Mouse (Mus musculus): ENCODE data around the gene Fez1. TPM values are rescaled to one million over a fixed set of nuclear protein-coding genes. Genes with fewer than 3 reads are reported as not detected.
A peak's percentile ranks its signal among the peaks of the same experiment; 100 is the strongest.

Fez1 gene
- polyA plus RNA-seq, 1 experiment from 2014 or later: 446 TPM

DNA sequence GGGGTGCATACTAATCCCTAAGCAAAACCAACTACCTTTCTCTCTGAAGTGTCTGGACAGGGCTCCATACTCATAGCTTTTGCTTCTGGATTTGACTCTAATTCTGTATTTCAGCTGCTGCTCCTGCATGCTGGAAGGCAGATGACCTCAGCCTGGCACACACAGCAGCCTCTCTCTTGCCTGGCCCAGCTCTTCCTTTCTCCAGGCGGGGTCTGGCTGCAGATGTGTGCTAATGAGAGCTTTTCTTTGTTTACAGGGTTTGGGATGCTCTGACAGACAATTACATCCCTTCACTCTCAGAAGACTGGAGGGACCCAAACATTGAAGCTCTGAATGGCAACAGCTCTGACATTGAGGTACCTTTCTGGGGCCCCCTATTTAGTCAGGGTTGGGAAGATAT, 28.4 kb downstream of the Fez1 start:
- Histone ChIP-seq H3K9ac (no peak overlapping the region), H3K4me1 (no peaks in the 10 kb centered on the region), H3K4me2 (no peak overlapping the region), H3K27me3 (no peaks in the 10 kb centered on the region), H3K4me3 (replicated peaks) (no peak overlapping the region), H3K27ac (no peak overlapping the region), H3K9me3 (no peaks in the 10 kb centered on the region), H3K36me3 (replicated peaks) (peaks cover 74% of the 10 kb centered on the region)
- ATAC-seq (ENCODE audit: low FRiP score): no peak
- WGBS: 54% methylated on average over 1 of the region's 1 CpGs

DNA sequence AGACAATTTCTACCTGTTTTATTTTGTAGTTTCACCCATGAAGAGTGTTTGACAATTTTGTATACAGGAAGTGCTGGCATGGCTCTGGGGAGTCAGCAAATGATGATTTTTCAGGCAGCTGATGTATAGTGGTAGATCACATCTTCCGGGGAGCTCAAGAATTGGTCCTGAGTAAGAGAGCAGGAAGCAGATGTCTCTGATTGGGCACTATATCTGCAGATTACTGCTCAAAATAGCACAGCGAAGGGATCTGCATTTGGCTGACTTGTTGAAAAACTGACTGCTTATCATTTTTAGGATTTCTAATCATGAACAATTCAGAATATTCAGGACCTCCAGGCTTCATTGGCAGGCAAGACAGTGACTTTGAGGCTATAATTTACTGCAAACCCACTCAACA, 30.5 kb downstream of the Fez1 start:
- Histone ChIP-seq H3K4me1 (peaks cover 2% of the 10 kb centered on the region), H3K4me3 (replicated peaks) (no peak overlapping the region), H3K27me3 (no peaks in the 10 kb centered on the region), H3K36me3 (replicated peaks) (peaks cover 72% of the 10 kb centered on the region), H3K27ac (no peak overlapping the region), H3K9me3 (no peaks in the 10 kb centered on the region), H3K9ac (no peak overlapping the region), H3K4me2 (no peak overlapping the region)
- 93% methylated on average over 2 of the region's 2 CpGs for WGBS
- no peak for ATAC-seq (ENCODE audit: low FRiP score)

DNA sequence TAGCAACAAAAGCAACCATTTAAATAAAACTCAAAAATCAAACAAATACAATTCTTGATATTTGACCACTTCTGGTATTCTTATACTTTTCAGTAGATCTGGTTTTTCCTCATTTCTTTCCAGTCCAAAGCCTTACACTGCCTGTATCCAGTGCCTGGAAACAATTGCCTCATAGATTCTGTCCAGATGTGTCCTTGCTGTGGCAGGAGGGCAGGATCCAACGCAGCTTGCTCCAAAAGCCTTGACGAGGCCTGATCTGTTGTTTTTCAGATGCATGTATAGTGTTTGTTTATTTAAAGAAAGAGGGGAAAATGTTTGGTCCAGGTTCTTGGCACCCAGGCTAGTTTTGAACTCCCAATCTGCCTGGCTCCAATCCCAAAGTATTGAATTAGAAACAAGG, 34.7 kb downstream of the Fez1 start:
- Histone ChIP-seq H3K27ac (no peak overlapping the region), H3K4me2 (no peak overlapping the region), H3K36me3 (replicated peaks) (peaks cover 67% of the 10 kb centered on the region), H3K9ac (no peak overlapping the region), H3K9me3 (no peaks in the 10 kb centered on the region), H3K27me3 (no peaks in the 10 kb centered on the region), H3K4me1 (peaks cover 10% of the 10 kb centered on the region), H3K4me3 (replicated peaks) (no peak overlapping the region)
- 85% methylated on average over 2 of the region's 2 CpGs for WGBS
- no peak for ATAC-seq (ENCODE audit: low FRiP score)

DNA sequence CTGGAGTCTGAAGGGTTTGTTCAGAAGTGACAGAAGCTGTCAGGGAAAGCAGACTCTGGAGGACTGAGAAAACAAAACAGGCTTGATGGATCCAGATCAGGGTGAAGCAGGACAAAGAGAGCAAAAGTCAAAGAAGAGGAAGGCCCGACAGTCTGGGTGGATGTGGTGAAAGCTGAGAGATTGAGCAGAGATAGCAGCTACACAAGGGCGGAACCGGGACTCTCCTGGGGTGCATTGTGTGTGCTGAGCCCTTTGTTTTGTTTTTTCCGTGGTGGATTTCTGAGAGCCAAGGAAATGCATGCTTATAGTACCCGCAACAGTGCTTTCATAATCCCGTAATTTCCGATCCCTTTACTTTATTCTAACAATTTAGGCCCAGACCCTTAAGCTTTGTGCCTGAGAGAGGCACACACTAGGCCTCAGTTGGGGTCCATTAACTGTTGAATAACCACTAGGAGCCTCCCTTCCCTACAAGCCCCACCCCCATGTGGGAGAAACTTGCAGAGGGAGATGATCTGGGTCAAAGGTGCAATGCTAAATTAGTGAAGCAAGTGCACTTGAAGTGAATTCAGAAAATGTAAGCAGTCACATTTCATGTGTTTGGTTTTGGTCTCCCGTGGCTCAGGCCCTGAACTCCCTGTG, 35.9 kb downstream of the Fez1 start:
- 12% methylated on average over 8 of the region's 8 CpGs for WGBS
- Histone ChIP-seq H3K36me3 (replicated peaks) (peaks cover 66% of the 10 kb centered on the region), H3K4me2 (no peak overlapping the region), H3K9me3 (no peaks in the 10 kb centered on the region), H3K27me3 (no peaks in the 10 kb centered on the region), H3K9ac (no peak overlapping the region), H3K4me1 (peaks cover 10% of the 10 kb centered on the region), H3K27ac (peak overlapping the region; percentile 1; the same call in 1 of the 2 replicates), H3K4me3 (replicated peaks) (no peak overlapping the region)
- ATAC-seq (ENCODE audit: low FRiP score): 0 out of 2 replicates have a peak, but pooled peaks have one; percentile 20

DNA sequence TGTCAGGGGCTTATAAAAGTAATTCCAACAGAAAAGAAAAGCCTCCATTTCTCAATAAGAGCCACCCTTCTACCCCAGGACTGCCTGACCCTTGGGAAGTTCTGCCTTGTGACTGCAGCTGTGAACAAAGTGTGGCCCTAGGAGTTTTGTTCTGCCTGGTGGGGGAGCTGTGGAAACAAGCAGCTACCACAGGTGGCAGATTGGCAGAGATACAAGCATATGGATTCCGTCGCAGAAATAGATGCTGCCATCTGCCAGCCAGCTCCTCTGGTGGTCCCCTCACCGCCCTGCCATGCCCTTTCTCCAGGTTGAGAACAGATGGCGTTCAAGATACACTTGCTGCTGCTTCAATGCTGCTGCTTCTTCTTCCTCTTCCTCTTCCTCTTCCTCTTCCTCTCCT, 37.0 kb downstream of the Fez1 start:
- Histone ChIP-seq H3K27ac (no peak overlapping the region), H3K4me1 (peaks cover 10% of the 10 kb centered on the region), H3K9ac (no peak overlapping the region), H3K36me3 (replicated peaks) (peaks cover 74% of the 10 kb centered on the region), H3K4me2 (no peak overlapping the region), H3K27me3 (no peaks in the 10 kb centered on the region), H3K4me3 (replicated peaks) (no peak overlapping the region), H3K9me3 (no peaks in the 10 kb centered on the region)
- peak; percentile 49; the same call in 1 of the 2 replicates for ATAC-seq (ENCODE audit: low FRiP score)
- WGBS: 34% methylated on average over 4 of the region's 4 CpGs

DNA sequence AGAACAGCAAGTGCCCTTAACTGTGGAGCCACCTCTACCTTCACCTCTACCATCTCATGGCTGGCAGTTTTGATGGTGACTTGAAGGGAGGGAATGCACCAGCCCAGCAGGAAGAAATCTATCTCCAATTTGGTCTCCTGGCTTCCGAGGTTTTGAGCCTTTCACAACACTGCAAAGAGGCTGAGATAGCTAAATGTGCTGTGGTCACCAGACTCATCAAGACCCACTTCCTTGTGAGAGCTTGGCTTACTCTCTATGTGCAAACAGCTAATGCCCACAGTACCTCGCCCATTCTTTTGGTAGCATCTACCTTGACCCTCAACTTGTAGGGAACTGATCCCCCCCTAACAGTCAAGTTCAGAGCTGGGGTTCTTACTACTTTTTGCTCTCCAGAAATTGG, 40.9 kb downstream of the Fez1 start:
- Histone ChIP-seq H3K9ac (no peak overlapping the region), H3K36me3 (replicated peaks) (peaks cover 88% of the 10 kb centered on the region), H3K27ac (no peak overlapping the region), H3K27me3 (no peaks in the 10 kb centered on the region), H3K9me3 (no peaks in the 10 kb centered on the region), H3K4me2 (no peak overlapping the region), H3K4me1 (peaks cover 4% of the 10 kb centered on the region), H3K4me3 (replicated peaks) (no peak overlapping the region)
- 89% methylated on average over 2 of the region's 2 CpGs for WGBS
- no peak for ATAC-seq (ENCODE audit: low FRiP score)

DNA sequence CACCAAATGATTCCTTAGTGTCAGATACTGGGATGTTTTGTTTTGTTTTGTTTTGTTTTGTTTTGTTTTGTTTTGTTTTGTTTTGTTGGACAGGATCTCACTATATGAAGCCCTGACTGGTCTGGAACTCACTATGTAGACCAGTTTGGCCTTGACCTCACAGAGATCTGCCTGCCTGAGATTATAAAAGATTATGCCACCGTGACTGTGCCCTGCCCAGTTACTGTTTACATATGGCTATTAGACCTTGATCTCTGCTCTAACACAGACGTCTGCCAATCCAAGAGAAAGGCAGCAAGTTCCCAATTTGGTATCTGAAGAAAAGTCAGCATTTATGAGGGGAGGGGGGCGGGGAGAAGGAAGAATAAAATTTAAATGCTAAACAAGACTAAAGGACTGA, 42.0 kb downstream of the Fez1 start:
- Histone ChIP-seq H3K36me3 (replicated peaks) (peaks cover 92% of the 10 kb centered on the region), H3K4me2 (no peak overlapping the region), H3K9ac (no peak overlapping the region), H3K27me3 (no peaks in the 10 kb centered on the region), H3K9me3 (no peaks in the 10 kb centered on the region), H3K27ac (no peak overlapping the region), H3K4me3 (replicated peaks) (no peak overlapping the region), H3K4me1 (no peaks in the 10 kb centered on the region; the same call in 1 of the 2 replicates)
- no peak for ATAC-seq (ENCODE audit: low FRiP score)
- 79% methylated on average over 3 of the region's 3 CpGs for WGBS

DNA sequence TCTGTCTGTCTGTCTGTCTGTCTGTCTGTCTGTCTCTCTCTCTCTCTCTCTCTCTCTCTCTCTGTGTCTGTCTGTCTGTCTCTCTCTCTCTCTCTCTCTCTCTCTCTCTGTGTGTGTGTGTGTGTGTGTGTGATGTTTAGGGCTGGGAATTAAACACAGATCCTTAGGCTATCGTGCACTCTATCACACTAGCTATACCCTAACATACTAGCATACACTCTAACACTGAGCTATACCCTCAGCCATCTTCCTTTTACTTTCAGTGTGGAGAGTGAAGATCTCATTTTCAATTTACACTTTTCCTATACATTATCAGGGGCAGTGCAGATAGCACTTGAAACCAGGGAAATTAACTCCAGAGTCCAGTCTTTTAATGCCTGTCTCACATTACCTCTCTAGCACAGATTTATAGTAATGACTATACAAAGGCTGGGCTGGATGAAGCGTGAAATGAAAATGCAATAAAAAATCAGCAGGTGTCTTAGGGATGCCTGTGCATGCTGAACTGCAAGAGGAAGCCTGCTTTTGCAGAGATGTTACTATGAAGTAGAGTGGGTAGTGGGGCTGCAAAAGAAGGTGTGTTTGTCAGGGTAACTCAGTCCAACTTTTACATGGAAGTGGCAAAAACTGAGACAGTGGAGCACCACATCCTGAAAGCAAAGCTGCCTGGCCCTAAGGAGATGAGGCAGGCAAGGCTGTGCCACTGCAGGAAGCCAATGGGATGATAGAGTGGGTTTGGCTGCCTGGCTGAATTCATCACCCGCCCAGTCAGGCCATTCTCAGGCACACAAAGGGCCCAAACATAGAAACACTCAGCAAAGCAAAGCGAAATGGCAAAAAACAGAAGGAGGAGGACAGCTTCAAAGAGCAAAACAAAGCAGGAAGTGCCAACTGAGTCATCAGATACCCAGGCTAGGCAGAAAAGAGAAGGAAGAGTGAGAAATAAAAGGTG, 43.5 kb downstream of the Fez1 start:
- no peaks in the 10 kb centered on the region for H3K9me3 ChIP-seq
- H3K4me3 ChIP-seq (replicated peaks): no peak overlapping the region
- peaks cover 95% of the 10 kb centered on the region for H3K36me3 ChIP-seq (replicated peaks)
- no peak overlapping the region; the same call in 1 of the 2 replicates for H3K27ac ChIP-seq
- no peaks in the 10 kb centered on the region for H3K27me3 ChIP-seq
- no peaks in the 10 kb centered on the region; the same call in 1 of the 2 replicates for H3K4me1 ChIP-seq
- no peak overlapping the region for H3K4me2 ChIP-seq
- WGBS: 55% methylated on average over 4 of the region's 4 CpGs
- H3K9ac ChIP-seq: no peak overlapping the region
- ATAC-seq (ENCODE audit: low FRiP score): no peak

DNA sequence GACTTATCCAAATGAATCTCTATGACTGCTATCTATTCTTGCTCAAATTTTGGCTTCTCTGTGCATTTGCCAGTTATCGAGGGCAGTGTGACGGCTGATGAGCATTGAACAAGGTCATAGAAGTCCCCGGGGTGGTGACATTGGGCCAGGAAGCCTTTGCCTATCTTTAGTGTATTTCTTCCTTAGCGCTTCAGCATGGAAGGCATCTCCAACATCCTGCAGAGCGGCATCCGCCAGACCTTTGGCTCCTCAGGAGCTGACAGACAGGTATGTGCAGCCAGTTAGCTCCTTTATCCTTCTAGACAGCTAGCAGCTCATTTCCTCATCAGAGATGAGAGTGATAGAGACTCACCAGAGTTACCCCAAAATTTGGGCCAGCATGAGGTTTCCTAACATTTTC, 47.0 kb downstream of the Fez1 start:
- ATAC-seq (ENCODE audit: low FRiP score): no peak

DNA sequence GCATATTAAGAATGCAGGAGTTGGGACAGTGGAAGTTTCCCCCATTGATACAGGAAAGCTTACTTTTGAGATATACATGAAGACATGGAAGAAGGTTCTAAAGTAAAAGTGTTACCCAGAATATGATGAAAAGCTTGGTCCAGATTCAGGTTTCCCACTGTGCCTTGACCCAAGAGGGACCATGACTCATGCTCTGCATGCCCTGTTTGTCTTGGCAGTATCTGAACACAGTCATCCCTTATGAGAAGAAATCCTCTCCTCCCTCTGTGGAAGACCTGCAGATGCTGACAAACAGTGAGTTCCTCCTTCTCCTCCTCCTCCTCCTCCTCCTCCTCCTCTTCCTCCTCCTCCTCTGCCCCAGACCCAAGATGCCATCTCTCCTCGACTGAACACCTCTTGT, 48.6 kb downstream of the Fez1 start:
- Histone ChIP-seq H3K4me1 (no peaks in the 10 kb centered on the region; the same call in 1 of the 2 replicates), H3K9ac (no peak overlapping the region), H3K4me3 (replicated peaks) (no peak overlapping the region), H3K36me3 (replicated peaks) (peaks cover 95% of the 10 kb centered on the region), H3K27ac (no peak overlapping the region), H3K9me3 (no peaks in the 10 kb centered on the region), H3K27me3 (no peaks in the 10 kb centered on the region), H3K4me2 (no peak overlapping the region)
- no peak for ATAC-seq (ENCODE audit: low FRiP score)
- no CpG with 5 or more reads among the region's 1 CpGs for WGBS

More for the DNA sequence above, 47.0 kb downstream of the Fez1 start:
- no peak overlapping the region for H3K4me2 ChIP-seq
- no peak overlapping the region for H3K4me3 ChIP-seq (replicated peaks)
- H3K4me1 ChIP-seq: no peaks in the 10 kb centered on the region; the same call in 1 of the 2 replicates
- peaks cover 96% of the 10 kb centered on the region for H3K36me3 ChIP-seq (replicated peaks)
- H3K9me3 ChIP-seq: no peaks in the 10 kb centered on the region
- no peak overlapping the region for H3K27ac ChIP-seq
- no peak overlapping the region for H3K9ac ChIP-seq
- H3K27me3 ChIP-seq: no peaks in the 10 kb centered on the region
- WGBS: 96% methylated on average over 6 of the region's 6 CpGs

DNA sequence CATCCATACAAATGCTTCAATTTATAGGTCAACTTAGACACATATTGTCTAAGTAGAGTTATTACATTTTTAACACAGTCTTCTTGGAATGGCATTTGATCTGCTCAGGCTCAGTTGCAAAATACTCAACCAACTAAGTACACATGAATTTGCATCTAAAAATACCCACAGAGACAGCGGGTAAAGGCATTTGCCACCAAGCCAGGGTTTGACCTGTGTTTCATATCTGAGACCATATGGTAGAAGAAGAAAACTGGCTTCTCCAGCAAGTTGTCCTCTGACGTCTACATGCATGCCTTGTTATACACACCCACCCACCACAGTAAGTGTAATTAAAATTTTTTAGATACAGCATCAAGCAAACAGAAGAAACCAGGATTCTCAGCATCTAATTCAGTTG, 52.1 kb downstream of the Fez1 start:
- Histone ChIP-seq H3K27me3 (no peaks in the 10 kb centered on the region), H3K4me3 (replicated peaks) (no peak overlapping the region), H3K9ac (no peak overlapping the region), H3K4me1 (no peaks in the 10 kb centered on the region), H3K36me3 (replicated peaks) (peaks cover 97% of the 10 kb centered on the region), H3K27ac (no peak overlapping the region), H3K4me2 (no peak overlapping the region), H3K9me3 (no peaks in the 10 kb centered on the region)
- ATAC-seq (ENCODE audit: low FRiP score): no peak
- WGBS: 86% methylated on average over 2 of the region's 2 CpGs

DNA sequence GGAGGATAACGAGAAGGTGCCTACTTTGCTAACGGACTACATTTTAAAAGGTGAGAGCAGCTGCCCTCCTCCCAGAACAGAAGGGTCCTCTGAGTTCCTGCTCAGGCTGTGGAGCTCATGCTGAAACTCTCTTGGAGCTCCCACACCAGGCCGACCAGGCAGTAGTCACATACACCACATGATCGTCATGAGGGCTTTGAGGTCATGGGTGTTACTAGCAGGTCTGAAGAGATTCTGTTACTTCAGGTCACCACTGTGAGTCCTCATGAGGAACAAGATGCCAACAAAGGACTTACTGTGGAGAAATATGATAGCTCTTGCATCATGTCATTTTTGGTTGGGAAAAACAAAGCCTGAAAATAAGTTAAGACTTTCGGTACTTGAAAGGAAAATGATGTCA, 54.6 kb downstream of the Fez1 start:
- Histone ChIP-seq H3K27ac (no peak overlapping the region), H3K36me3 (replicated peaks) (peaks cover 89% of the 10 kb centered on the region), H3K9me3 (no peaks in the 10 kb centered on the region), H3K4me2 (no peak overlapping the region), H3K27me3 (no peaks in the 10 kb centered on the region), H3K9ac (no peak overlapping the region), H3K4me1 (peaks cover 7% of the 10 kb centered on the region), H3K4me3 (replicated peaks) (no peak overlapping the region)
- no peak for ATAC-seq (ENCODE audit: low FRiP score)
- WGBS: 92% methylated on average over 5 of the region's 5 CpGs
